Mouse (Mus musculus): Measurements from ENCODE around the gene Wdr66. TPM values are rescaled to one million over a fixed set of nuclear protein-coding genes. Genes with fewer than 3 reads are reported as not detected.
"Not testable (repeated sequence)": the region's sequence is repeated elsewhere in the genome, so short reads cannot be mapped to it uniquely, and the experiment has no call there.

Wdr66 gene
- total RNA-seq (2021) (under 1 TPM; 0.52 to 0.65 TPM), polyA plus RNA-seq (2012; rRNA removed) (1.5 and 2.0 TPM in 2 replicates)
- long read RNA-seq, result 0 reads

- no peaks in the 10 kb centered on the region for H3K79me2 ChIP-seq (replicated peaks; ENCODE audit: control insufficient read depth, insufficient read depth, low read length)
- H3K4me1 ChIP-seq (ENCODE audit: control insufficient read depth, insufficient read depth, low read length), result no peaks in the 10 kb centered on the region
- intact Hi-C loops (cut with DNase I), result loop anchor here (5.0 kb wide), 2 partner anchors 115 to 185 kb away; no protein-coding TSS in a partner anchor
- TF ChIP-seq POLR2A (IDR thresholded peaks at IDR 0.05; ENCODE audit: insufficient read depth, low read depth, low read length) (no peak), CTCF (IDR thresholded peaks at IDR 0.05) (peak; percentile 85)
- WGBS, result 4% methylated on average over 18 of the region's 18 CpGs
- H3K27me3 ChIP-seq (ENCODE audit: control insufficient read depth, insufficient read depth, low read length), result no peaks in the 10 kb centered on the region
- no peak within 1 kb of the TSS for H3K4me3 ChIP-seq
- H3K9ac ChIP-seq (ENCODE audit: low read depth, low read length), result no peak within 1 kb of the TSS
- DNase-seq, result peak; percentile 78 to 82
- no peaks in the 10 kb centered on the region for H3K36me3 ChIP-seq (ENCODE audit: control insufficient read depth, insufficient read depth, low read length)
- H3K27ac ChIP-seq, result no peak within 1 kb of the TSS
Measured at GRCm38 (mm10) chr5:123251834-123252233, at the start of gene Wdr66. Wdr66 (plus strand) TSS chr5:123252102.

- intact Hi-C loops (cut with DNase I); H3K27me3 ChIP-seq (ENCODE audit: control insufficient read depth, insufficient read depth, low read length); H3K9ac ChIP-seq (ENCODE audit: low read depth, low read length); DNase-seq; H3K4me1 ChIP-seq (ENCODE audit: control insufficient read depth, insufficient read depth, low read length); H3K27ac ChIP-seq; H3K36me3 ChIP-seq (ENCODE audit: control insufficient read depth, insufficient read depth, low read length); H3K79me2 ChIP-seq (replicated peaks; ENCODE audit: control insufficient read depth, insufficient read depth, low read length); H3K4me3 ChIP-seq: not testable (repeated sequence)
- 53% methylated on average over 4 of the region's 4 CpGs for WGBS
Measured at GRCm38 (mm10) chr5:123202771-123203170, 49.1 kb upstream of the Wdr66 start.

GRCm38 (mm10) chr5:123203591-123203990, 48.3 kb upstream of the Wdr66 start:
- H3K27ac ChIP-seq; H3K27me3 ChIP-seq (ENCODE audit: control insufficient read depth, insufficient read depth, low read length); DNase-seq; H3K79me2 ChIP-seq (replicated peaks; ENCODE audit: control insufficient read depth, insufficient read depth, low read length); H3K36me3 ChIP-seq (ENCODE audit: control insufficient read depth, insufficient read depth, low read length); intact Hi-C loops (cut with DNase I); H3K4me3 ChIP-seq; H3K4me1 ChIP-seq (ENCODE audit: control insufficient read depth, insufficient read depth, low read length); H3K9ac ChIP-seq (ENCODE audit: low read depth, low read length): not testable (repeated sequence)
- WGBS, result 84% methylated on average over 7 of the region's 7 CpGs

GRCm38 (mm10) chr5:123222346-123223050, 29.4 kb upstream of the Wdr66 start:
- H3K4me3 ChIP-seq; H3K27ac ChIP-seq; H3K36me3 ChIP-seq (ENCODE audit: control insufficient read depth, insufficient read depth, low read length); H3K4me1 ChIP-seq (ENCODE audit: control insufficient read depth, insufficient read depth, low read length); H3K79me2 ChIP-seq (replicated peaks; ENCODE audit: control insufficient read depth, insufficient read depth, low read length); DNase-seq; H3K9ac ChIP-seq (ENCODE audit: low read depth, low read length); intact Hi-C loops (cut with DNase I); H3K27me3 ChIP-seq (ENCODE audit: control insufficient read depth, insufficient read depth, low read length): not testable (repeated sequence)
- 60% methylated on average over 4 of the region's 5 CpGs for WGBS

GRCm38 (mm10) chr5:123223051-123223410, 28.9 kb upstream of the Wdr66 start:
- no peak overlapping the region for H3K9ac ChIP-seq (ENCODE audit: low read depth, low read length)
- no peaks in the 10 kb centered on the region for H3K36me3 ChIP-seq (ENCODE audit: control insufficient read depth, insufficient read depth, low read length)
- no peaks in the 10 kb centered on the region for H3K4me1 ChIP-seq (ENCODE audit: control insufficient read depth, insufficient read depth, low read length)
- H3K4me3 ChIP-seq, result no peak overlapping the region
- H3K27ac ChIP-seq, result no peak overlapping the region
- H3K79me2 ChIP-seq (replicated peaks; ENCODE audit: control insufficient read depth, insufficient read depth, low read length), result no peaks in the 10 kb centered on the region
- intact Hi-C loops (cut with DNase I), result no loop called here
- TF ChIP-seq CTCF (IDR thresholded peaks at IDR 0.05), result no peak
- TF ChIP-seq EP300 (IDR thresholded peaks at IDR 0.05; ENCODE audit: insufficient read depth, low read depth, low read length), result no peak
- no peak for TF ChIP-seq POLR2A (IDR thresholded peaks at IDR 0.05; ENCODE audit: insufficient read depth, low read depth, low read length)
- 49% methylated on average over 4 of the region's 4 CpGs for WGBS
- no peaks in the 10 kb centered on the region for H3K27me3 ChIP-seq (ENCODE audit: control insufficient read depth, insufficient read depth, low read length)
- no peak for DNase-seq

- H3K27me3 ChIP-seq (ENCODE audit: control insufficient read depth, insufficient read depth, low read length); intact Hi-C loops (cut with DNase I); H3K9ac ChIP-seq (ENCODE audit: low read depth, low read length); H3K36me3 ChIP-seq (ENCODE audit: control insufficient read depth, insufficient read depth, low read length); H3K79me2 ChIP-seq (replicated peaks; ENCODE audit: control insufficient read depth, insufficient read depth, low read length); H3K27ac ChIP-seq; H3K4me1 ChIP-seq (ENCODE audit: control insufficient read depth, insufficient read depth, low read length); DNase-seq; H3K4me3 ChIP-seq: not testable (repeated sequence)
- WGBS, result 53% methylated on average over 6 of the region's 6 CpGs
Measured at GRCm38 (mm10) chr5:123223861-123224260, 28.0 kb upstream of the Wdr66 start.

- Histone ChIP-seq H3K27me3 (ENCODE audit: control insufficient read depth, insufficient read depth, low read length) (no peaks in the 10 kb centered on the region), H3K79me2 (replicated peaks; ENCODE audit: control insufficient read depth, insufficient read depth, low read length) (peaks cover 1% of the 10 kb centered on the region), H3K4me3 (no peak overlapping the region), H3K27ac (no peak overlapping the region), H3K4me1 (ENCODE audit: control insufficient read depth, insufficient read depth, low read length) (peaks cover 2% of the 10 kb centered on the region), H3K9ac (ENCODE audit: low read depth, low read length) (no peak overlapping the region), H3K36me3 (ENCODE audit: control insufficient read depth, insufficient read depth, low read length) (no peaks in the 10 kb centered on the region)
- intact Hi-C loops (cut with DNase I), result loop anchor here (5.0 kb wide), 1 partner anchor 150 kb away; no protein-coding TSS in a partner anchor
- TF ChIP-seq EP300 (IDR thresholded peaks at IDR 0.05; ENCODE audit: insufficient read depth, low read depth, low read length), result no peak
- TF ChIP-seq CTCF (IDR thresholded peaks at IDR 0.05), result no peak
- TF ChIP-seq POLR2A (IDR thresholded peaks at IDR 0.05; ENCODE audit: insufficient read depth, low read depth, low read length), result no peak
- WGBS, result 85% methylated on average over 7 of the region's 7 CpGs
- no peak for DNase-seq
Measured at GRCm38 (mm10) chr5:123226851-123227250, 25.1 kb upstream of the Wdr66 start.
